Mouse (Mus musculus): ENCODE results near the gene Coasy. TPM values are rescaled to one million over a fixed set of nuclear protein-coding genes. Genes with fewer than 3 reads are reported as not detected.
A peak's percentile ranks its signal among the peaks of the same experiment; 100 is the strongest.

Coasy gene
- total RNA-seq, 2 experiments from 2014 or later, result 7.1 to 9.8 TPM

DNA sequence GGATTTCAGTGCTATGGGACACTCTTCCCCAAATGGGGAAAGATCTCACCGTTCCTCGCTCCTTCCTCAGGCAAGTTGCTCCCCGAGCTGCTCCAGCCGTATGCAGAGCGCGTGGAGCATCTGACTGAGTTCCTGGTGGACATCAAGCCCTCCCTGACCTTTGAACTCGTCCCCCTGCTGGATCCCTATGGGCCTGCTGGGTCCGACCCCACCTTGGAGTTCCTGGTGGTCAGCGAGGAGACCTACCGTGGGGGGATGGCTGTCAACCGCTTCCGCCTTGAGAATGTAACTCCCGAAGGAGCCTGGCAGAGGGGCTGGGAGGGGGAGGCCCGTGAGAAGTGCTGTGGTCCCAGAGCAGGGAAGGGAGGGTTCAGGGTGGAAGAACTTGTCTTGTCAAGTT, 1.9 kb downstream of the Coasy start:
- no peak for TF ChIP-seq CTCF (IDR thresholded peaks at IDR 0.05)
- intact Hi-C loops (cut with DNase I), result loop anchor here (5.0 kb wide), 1 partner anchor 93 kb away; the partner anchor contains the start of gene Ccr10
- no peak for DNase-seq
- H3K27ac ChIP-seq, result 0 out of 2 replicates have a peak overlapping the region, but pooled peaks have one; percentile 28
- H3K4me3 ChIP-seq, result no peak overlapping the region

DNA sequence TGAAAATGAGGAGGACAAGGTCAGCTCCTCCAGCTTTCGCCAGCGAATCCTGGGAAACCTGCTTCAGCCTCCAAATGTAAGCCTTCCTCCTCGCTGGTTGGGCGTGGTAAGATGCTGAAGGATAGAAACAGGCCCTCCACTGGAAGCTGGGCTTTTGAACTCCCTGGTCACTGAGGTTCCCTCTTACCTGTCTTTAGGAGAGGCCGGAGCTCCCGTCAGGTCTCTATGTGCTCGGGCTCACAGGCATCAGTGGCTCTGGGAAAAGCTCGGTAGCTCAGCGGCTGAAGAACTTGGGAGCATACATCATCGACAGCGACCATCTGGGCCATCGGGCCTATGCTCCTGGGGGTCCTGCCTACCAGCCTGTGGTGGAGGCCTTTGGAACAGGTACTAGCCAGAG, 2.4 kb downstream of the Coasy start:
- Histone ChIP-seq H3K4me3 (no peak overlapping the region), H3K27ac (no peak overlapping the region)
- TF ChIP-seq CTCF (IDR thresholded peaks at IDR 0.05), result no peak
- no peak for DNase-seq
- intact Hi-C loops (cut with DNase I), result loop anchor here (5.0 kb wide), 1 partner anchor 92 kb away; the partner anchor contains the start of gene Ccr10

DNA sequence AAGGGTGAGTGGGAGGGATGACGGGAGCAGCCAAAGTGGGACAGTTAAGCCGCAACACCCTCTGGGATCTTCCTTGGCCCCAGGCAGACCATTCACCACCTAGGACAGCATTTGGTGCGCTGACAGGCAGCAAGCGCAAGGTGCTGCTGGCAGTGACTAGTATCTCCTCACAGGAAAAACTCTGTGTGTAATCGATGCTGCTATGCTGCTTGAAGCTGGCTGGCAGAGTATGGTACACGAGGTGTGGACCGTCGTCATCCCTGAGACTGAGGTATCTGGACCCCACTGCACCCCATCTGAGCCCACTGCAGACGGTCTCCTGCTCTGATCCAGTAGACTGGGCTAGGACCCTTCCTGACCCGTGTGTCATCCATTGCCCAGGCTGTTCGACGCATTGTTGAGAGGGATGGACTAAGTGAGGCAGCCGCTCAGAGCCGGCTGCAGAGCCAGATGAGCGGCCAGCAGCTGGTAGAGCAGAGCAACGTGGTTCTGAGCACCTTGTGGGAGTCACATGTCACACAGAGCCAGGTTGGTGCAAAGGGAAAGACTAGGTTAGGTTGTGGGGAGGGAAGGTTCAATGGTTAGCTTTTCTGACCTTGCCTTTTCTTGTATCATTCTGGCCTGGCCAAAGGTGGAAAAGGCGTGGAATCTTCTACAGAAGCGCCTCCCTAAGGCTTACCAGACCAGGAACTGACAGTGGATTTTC, 3.4 kb downstream of the Coasy start:
- Histone ChIP-seq H3K27ac (peak overlapping the region; percentile 93), H3K4me3 (peak overlapping the region; percentile 84)
- intact Hi-C loops (cut with DNase I), result no loop called here
- no peak for DNase-seq
- TF ChIP-seq CTCF (IDR thresholded peaks at IDR 0.05), result no peak

DNA sequence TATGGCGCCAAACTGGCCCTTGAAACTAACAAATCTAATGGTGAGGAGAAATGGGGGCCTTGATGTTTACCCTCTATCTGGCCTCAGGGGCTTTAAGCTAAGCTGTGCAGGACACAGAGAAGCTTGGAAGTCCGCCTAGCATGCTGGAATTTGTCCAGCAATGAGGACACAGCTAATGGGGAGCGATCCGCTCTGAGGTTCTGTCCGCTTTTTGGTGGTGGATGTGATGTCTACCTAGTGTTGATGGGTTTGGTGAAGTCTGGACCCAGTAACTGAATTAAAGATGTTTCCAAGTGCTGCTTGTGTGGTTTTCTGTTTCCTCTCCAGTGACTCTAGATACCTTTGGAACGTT, 3.9 kb downstream of the Coasy start:
- intact Hi-C loops (cut with DNase I), result no loop called here
- peak overlapping the region; percentile 93 for H3K27ac ChIP-seq
- H3K4me3 ChIP-seq, result peak overlapping the region; percentile 84
- DNase-seq, result peak; percentile 38
- no peak for TF ChIP-seq CTCF (IDR thresholded peaks at IDR 0.05)

DNA sequence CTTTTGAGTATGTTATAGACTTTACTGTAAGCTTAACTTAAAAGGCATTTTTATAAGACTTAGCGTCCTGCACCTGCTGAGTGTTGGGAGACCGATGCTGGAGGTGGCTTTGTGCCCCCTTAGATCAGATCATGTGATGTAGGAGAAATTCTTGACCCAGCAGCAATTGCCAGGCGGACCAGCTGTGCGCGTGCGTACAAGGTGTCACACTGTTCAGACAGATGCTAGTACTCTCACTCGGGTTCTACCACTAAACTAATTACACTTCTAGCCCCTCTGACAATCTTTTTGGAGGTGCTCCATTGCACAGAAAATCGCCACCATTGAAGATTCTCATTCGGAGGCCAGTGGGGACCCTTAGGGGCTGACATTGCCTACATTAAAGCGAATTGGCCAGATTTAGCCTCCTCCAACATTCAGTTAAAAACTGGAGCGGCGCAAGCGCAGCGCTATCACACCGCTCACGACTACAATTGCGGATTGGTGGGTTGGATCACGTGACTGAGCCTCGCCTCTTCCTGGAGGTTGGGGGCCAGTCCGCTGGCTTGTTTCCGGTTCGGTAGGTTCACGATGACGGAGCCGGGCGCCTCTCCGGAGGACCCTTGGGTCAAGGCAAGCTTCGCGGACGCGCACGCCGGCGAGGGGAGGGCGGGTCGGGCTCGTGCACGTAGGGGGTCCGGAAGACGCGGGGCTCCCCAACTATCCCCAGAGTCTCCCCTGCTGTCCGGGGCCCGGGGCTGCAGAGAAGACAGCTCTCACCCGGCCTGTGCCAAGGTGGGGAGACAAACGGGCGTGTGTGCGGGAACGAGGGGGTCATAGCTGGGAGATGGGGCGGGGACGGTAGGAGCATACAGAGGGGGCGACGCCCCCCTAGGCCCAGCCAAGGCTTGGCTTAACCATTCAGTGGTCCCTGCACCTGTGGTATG, 4.7 kb downstream of the Coasy start, which contains the start of gene Mlx:
Gene Mlx (plus strand): TSS at position 522 of the 926 bp plus-strand sequence.
- TF ChIP-seq CTCF (IDR thresholded peaks at IDR 0.05), result no peak

DNA sequence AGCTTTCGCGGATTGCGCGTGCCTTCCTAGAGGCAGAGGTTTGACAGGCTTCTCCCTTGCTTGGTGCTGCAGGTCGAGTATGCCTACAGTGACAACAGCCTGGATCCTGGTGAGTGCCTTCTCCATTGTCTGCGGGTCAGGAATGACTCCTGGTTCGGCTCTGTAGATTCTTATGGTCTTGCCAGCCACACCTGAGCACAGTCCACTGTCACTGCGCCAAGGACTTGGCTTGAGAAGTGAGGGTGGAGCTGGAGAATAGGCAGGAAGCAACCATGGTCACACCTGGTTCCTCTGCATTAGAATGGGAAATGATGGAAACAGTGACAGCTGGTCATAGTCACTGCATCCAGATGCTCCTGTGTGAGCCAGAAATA, 5.3 kb downstream of the Coasy start:
- no peak for TF ChIP-seq CTCF (IDR thresholded peaks at IDR 0.05)
- intact Hi-C loops (cut with DNase I), result no loop called here

More for the DNA sequence above, 4.7 kb downstream of the Coasy start, which contains the start of gene Mlx:
- intact Hi-C loops (cut with DNase I), result no loop called here
- H3K4me3 ChIP-seq, result peak within 1 kb of the TSS; percentile 84
- DNase-seq, result peak; percentile 93
- H3K27ac ChIP-seq, result peak within 1 kb of the TSS; percentile 93

DNA sequence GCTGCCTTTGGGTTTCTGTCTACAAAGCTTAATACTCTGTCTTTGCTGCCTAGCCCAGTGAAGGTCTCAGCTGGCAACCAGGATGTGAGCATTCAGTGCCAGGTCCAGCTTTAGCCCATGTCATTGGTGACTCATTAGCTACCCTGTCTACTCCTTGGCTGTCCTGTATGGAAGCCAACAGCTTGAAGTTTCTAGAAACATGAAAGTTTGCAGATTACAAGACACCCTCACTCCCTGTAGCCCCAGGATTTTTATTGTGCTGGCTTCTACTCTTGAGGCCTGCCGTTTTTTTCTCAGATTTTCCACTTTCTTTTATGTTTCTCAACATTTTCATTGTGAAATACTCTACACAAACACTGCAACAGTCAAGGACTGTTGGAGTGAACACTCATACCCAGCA, 7.6 kb downstream of the Coasy start:
- TF ChIP-seq CTCF (IDR thresholded peaks at IDR 0.05), result no peak
- intact Hi-C loops (cut with DNase I), result no loop called here
- no peak overlapping the region for H3K4me3 ChIP-seq
- no peak overlapping the region for H3K27ac ChIP-seq
- no peak for DNase-seq

More for the DNA sequence above, 5.3 kb downstream of the Coasy start:
- H3K27ac ChIP-seq, result peak overlapping the region; percentile 93
- H3K4me3 ChIP-seq, result peak overlapping the region; percentile 84
- DNase-seq, result no peak

DNA sequence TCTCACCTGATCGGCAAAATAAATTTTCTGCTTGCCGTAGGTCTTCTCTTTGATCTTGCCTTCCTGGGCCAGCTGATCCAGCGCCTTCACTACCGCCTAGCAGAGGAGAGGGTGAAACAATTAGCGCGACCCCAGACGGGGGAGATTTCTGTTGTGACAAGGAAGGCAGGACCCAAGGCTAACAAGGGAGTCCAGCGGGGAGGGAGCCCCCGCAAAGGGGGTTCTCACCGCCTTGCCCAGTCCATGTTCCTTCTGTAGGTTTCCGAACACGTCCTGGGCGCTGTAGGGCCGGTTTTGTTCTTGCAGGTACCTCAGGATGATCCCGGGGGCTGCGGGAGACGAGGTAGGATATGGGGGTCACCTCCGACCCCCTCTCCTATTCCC, 12.6 kb downstream of the Coasy start:
- intact Hi-C loops (cut with DNase I), result loop anchor here (1.0 kb wide), 1 partner anchor 78 kb away; no protein-coding TSS in a partner anchor
- H3K27ac ChIP-seq, result peak overlapping the region; percentile 99
- peak overlapping the region; percentile 100 for H3K4me3 ChIP-seq
- TF ChIP-seq CTCF (IDR thresholded peaks at IDR 0.05), result no peak
- DNase-seq, result no peak

DNA sequence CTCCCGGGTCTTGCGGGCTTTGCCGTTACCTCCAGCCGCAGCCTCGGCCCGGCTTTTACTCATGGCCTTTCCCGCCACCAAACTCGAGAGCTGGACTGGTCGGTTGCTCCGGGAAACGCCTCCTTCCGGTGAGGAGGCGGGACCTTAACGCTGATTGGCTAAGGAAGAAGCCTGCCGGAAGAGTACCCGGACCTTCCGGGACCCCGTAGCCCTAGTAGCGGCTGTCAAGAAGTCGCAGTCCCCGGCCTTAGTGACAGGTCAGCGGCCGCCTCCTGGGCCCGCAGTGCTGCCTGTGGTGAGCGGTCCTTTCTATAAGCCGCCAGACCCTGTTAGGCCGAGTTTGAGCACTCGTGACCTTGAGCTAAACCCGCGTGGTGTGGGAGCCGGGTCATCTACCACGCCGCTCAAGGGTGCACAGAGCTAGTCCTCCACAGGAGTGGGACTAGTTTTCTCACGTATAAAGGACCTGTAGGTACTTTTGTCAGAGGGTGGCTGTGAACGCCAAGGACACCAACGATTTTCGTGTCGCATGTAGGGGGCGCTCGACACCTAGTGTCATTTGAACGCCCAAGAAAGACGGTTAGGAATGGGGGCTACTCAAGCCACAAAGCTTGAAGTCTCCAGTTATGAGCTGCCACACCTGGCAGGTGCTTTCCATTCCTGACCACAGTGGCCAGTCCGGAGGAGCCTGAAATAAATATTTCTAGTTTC, 13.1 kb downstream of the Coasy start, which contains the start of gene Psmc3ip:
Gene Psmc3ip (minus strand): TSS at position 123 of the 711 bp plus-strand sequence.
- peak; percentile 87 for TF ChIP-seq CTCF (IDR thresholded peaks at IDR 0.05)
- Histone ChIP-seq H3K27ac (peak within 1 kb of the TSS; percentile 99), H3K4me3 (peak within 1 kb of the TSS; percentile 100)
- intact Hi-C loops (cut with DNase I), result loop anchor here (1.0 kb wide), 1 partner anchor 78 kb away; no protein-coding TSS in a partner anchor
- DNase-seq, result peak; percentile 97

DNA sequence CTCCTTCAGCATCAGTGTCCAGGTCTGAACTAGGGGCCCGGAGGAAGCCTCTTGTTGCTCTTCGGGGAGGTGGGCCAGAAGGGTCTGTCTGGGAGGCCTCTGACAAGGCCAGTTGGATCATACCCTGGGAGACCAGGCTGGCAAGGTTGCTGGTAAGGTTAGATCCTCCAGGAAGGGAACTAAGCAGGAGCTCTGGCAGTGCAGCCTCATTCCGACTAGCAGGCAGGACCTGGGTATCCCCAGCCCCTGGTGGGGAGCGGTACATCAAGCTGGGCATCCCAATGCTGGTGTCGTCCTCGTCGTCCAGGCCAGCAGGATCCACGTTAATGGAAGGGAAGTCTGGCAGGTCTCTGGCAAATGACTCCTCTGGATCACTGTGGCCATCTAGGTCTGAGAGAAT, 15.9 kb downstream of the Coasy start:
- Histone ChIP-seq H3K27ac (no peak overlapping the region), H3K4me3 (no peak overlapping the region)
- DNase-seq, result no peak
- TF ChIP-seq CTCF (IDR thresholded peaks at IDR 0.05), result no peak
- intact Hi-C loops (cut with DNase I), result no loop called here

DNA sequence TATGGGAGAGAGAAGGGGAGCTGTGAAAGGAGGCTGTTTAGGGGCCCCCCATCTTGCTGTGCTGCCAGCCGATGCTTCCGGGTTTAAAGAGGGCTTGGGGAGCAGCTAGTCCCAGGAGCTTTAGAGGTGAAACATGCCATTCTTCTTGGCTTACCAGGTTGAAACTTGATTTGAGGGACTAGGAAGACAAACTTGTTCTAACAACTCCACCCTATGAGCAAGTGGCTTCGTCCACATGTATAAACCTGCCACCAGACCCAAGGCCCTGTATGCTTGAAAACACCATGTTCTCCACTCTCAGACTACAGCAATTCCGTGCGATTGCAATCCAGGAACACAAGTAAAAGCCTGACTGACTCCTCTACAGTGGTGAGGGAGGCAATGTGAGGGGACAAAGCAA, 20.6 kb downstream of the Coasy start:
- TF ChIP-seq CTCF (IDR thresholded peaks at IDR 0.05), result no peak
- Histone ChIP-seq H3K4me3 (no peak overlapping the region), H3K27ac (no peak overlapping the region)
- DNase-seq, result no peak
- intact Hi-C loops (cut with DNase I), result no loop called here

DNA sequence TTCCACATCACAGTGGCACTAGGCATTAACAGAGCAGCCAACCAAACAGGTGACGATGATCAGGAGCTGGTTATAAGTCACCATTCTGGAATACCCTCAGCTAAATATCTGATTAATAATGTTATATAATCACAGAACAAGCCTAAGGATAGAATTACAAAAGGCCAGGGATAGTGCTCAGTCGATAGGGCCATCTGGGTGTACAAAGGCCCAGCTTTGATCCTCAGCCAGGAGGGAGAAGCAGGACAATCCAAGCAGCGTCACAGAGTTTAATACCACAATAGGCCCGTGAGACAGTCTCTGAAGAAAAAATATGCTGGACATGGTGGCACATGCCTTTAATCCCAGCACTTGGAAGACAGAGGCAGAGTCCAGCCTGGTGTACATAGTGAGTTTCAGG, 27.0 kb downstream of the Coasy start:
- Histone ChIP-seq H3K4me3 (no peak overlapping the region), H3K27ac (no peak overlapping the region)
- intact Hi-C loops (cut with DNase I), result no loop called here
- TF ChIP-seq CTCF (IDR thresholded peaks at IDR 0.05), result no peak
- DNase-seq, result no peak
